20 mouse cellular contexts compared by ENCODE assay signal in genomic region chr5:35762850-35763249, GRCm38 (mm10). TPM values are rescaled to one million over a fixed set of nuclear protein-coding genes. Genes with fewer than 3 reads are reported as not detected.
DNase-seq lines count a peak whose midpoint lies in the region; ATAC-seq and TF ChIP-seq lines count a peak whose summit lies in the region.
"Had no signal": no experiment of that assay in that cellular context is flagged by ENCODE, and none has a peak within 500 bp of the region (broad histone marks: within the 10 kb centered on the region; RNA-seq: fewer than 3 reads in every experiment).

No protein-coding gene starts in this region.

- intact Hi-C loops in heart, postnatal 10 days (cut with DNase I), result no loop called here
- intact Hi-C loops in heart, postnatal 25 days (cut with DNase I), result no loop called here

- H3K4me2 ChIP-seq in heart, embryonic 15.5 days, result no peak overlapping the region
- H3K4me2 ChIP-seq in liver, embryonic 11.5 days, result no peak overlapping the region
- H3K4me2 ChIP-seq: embryonic facial prominence, embryonic 12.5 days; midbrain, embryonic 13.5 days had no signal

- no peak overlapping the region for H3K4me3 ChIP-seq in heart, embryonic 15.5 days
- no peak overlapping the region for H3K4me3 ChIP-seq in liver, adult 2 months (ENCODE audit: insufficient read depth, low read depth, low read length)
- no peak overlapping the region for H3K4me3 ChIP-seq in liver, embryonic 11.5 days (ENCODE audit: low read depth, low read length)
- H3K4me3 ChIP-seq: embryonic facial prominence, embryonic 12.5 days; midbrain, embryonic 13.5 days had no signal

- DNase-seq in heart, adult 11 months, result peak; percentile 89
- DNase-seq in heart, postnatal 10 days, result no peak
- no peak for DNase-seq in heart, postnatal 25 days (ENCODE audit: low spot score)
- no peak for DNase-seq in liver, adult 2 months (ENCODE audit: extremely low read depth, low read depth, low spot score)
- DNase-seq in liver, embryonic 11.5 days (ENCODE audit: low spot score), result no peak
- DNase-seq in testis, postnatal 14 days (ENCODE audit: low spot score), result no peak
- DNase-seq: cerebellum, adult 9-11 months; embryo, embryonic 11 days; kidney, adult 8-10 months; lung, adult 2 months had no signal

- peak overlapping the region; percentile 59; the same call in 1 of the 2 replicates for H3K27ac ChIP-seq in heart, embryonic 15.5 days
- peak overlapping the region; percentile 64 for H3K27ac ChIP-seq in liver, adult 2 months (replicated peaks; ENCODE audit: insufficient read depth, low read depth, low read length)
- H3K27ac ChIP-seq in liver, embryonic 11.5 days (ENCODE audit: low read depth, low read length), result no peak overlapping the region
- H3K27ac ChIP-seq: embryonic facial prominence, embryonic 12.5 days; liver, embryonic 14.5 days; macrophage; midbrain, embryonic 13.5 days had no signal

- H3K27me3 ChIP-seq in heart, embryonic 15.5 days, result peaks cover 47% of the 10 kb centered on the region
- H3K27me3 ChIP-seq in liver, adult 2 months (ENCODE audit: control insufficient read depth, insufficient read depth, low read length), result no peaks in the 10 kb centered on the region
- H3K27me3 ChIP-seq in liver, embryonic 11.5 days (replicated peaks; ENCODE audit: control insufficient read depth, insufficient read depth, low read length), result peaks cover 44% of the 10 kb centered on the region

- peaks cover 55% of the 10 kb centered on the region for H3K4me1 ChIP-seq in heart, embryonic 15.5 days (replicated peaks)
- 0 out of 2 replicates have a peak, but pooled peaks cover 2% of the 10 kb centered on the region for H3K4me1 ChIP-seq in liver, adult 2 months (ENCODE audit: control insufficient read depth, insufficient read depth, low read length)
- H3K4me1 ChIP-seq in liver, embryonic 11.5 days (replicated peaks; ENCODE audit: control insufficient read depth, insufficient read depth, low read length), result no peaks in the 10 kb centered on the region

- no peaks in the 10 kb centered on the region for H3K9me3 ChIP-seq in heart, embryonic 15.5 days (replicated peaks)
- no peaks in the 10 kb centered on the region for H3K9me3 ChIP-seq in liver, embryonic 11.5 days (ENCODE audit: control insufficient read depth, low read length)
- H3K9me3 ChIP-seq: embryonic facial prominence, embryonic 12.5 days; midbrain, embryonic 13.5 days had no signal

- no peak overlapping the region for H3K9ac ChIP-seq in heart, embryonic 15.5 days
- no peak overlapping the region for H3K9ac ChIP-seq in liver, adult 2 months (ENCODE audit: low read depth, low read length)
- no peak overlapping the region for H3K9ac ChIP-seq in liver, embryonic 11.5 days (ENCODE audit: low read depth, low read length)
- H3K9ac ChIP-seq: embryonic facial prominence, embryonic 12.5 days; liver, embryonic 14.5 days; midbrain, embryonic 13.5 days had no signal

- no peaks in the 10 kb centered on the region for H3K79me2 ChIP-seq in liver, adult 2 months (ENCODE audit: control insufficient read depth, insufficient read depth, low read length)

- ATAC-seq in heart, embryonic 15.5 days (replicated peaks; ENCODE audit: insufficient number of reproducible peaks, insufficient read depth, low FRiP score, low read depth), result no peak
- no peak for ATAC-seq in liver, embryonic 11.5 days (replicated peaks; ENCODE audit: low FRiP score)
- ATAC-seq: forebrain, embryonic 14.5 days; intestine, embryonic 16.5 days; midbrain, embryonic 13.5 days; Patski had no signal

- TF ChIP-seq CTCF in liver, adult 2 months (IDR thresholded peaks at IDR 0.05; ENCODE audit: low read depth, low read length), result no peak

- 76% methylated on average over 10 of the region's 10 CpGs for WGBS in heart, embryonic 15.5 days
- 71% methylated on average over 10 of the region's 10 CpGs for WGBS in liver, adult 2 months
- 78% methylated on average over 10 of the region's 10 CpGs for WGBS in liver, embryonic 11.5 days

- TF ChIP-seq POLR2A in liver, adult 2 months (IDR thresholded peaks at IDR 0.05; ENCODE audit: extremely low read depth, insufficient read depth, low read length), result no peak

- no peaks in the 10 kb centered on the region for H3K36me3 ChIP-seq in heart, embryonic 15.5 days
- H3K36me3 ChIP-seq in liver, adult 2 months (ENCODE audit: control insufficient read depth, insufficient read depth, low read length), result no peaks in the 10 kb centered on the region
- no peaks in the 10 kb centered on the region for H3K36me3 ChIP-seq in liver, embryonic 11.5 days (ENCODE audit: control insufficient read depth, insufficient read depth, low read length)
- H3K36me3 ChIP-seq: embryonic facial prominence, embryonic 12.5 days; midbrain, embryonic 13.5 days had no signal

RNA-seq across cellular contexts. Expression of gene Ablim2, which starts 5.2 kb away (rescaled TPM):
- total RNA-seq in heart, postnatal 10 days (2021), result 10 to 100 TPM in 1 of 2 experiments, 1 to 10 TPM in 1; 9.9 to 12.6 TPM
- 4.3 and 5.3 TPM in 2 replicates for polyA plus RNA-seq in heart, embryonic 15.5 days (2015; fragmentation: Nextera tagmentation; extraction: Ambion mirVana)
- 10 to 100 TPM; 14.9 to 16.0 TPM for total RNA-seq in heart, postnatal 25 days (2021)
- total RNA-seq in liver, adult 2 months (2014; rRNA removed), result 1.9 and 2.3 TPM in 2 replicates
- 3.5 and 5.9 TPM in 2 replicates for polyA plus RNA-seq in liver, adult 2 months (2012; rRNA removed)
- polyA plus RNA-seq in liver, embryonic 11.5 days (2014; fragmentation: Nextera tagmentation; extraction: Ambion mirVana), result 0.18 and 0.29 TPM in 2 replicates
- total RNA-seq: MEL had no signal

RNA-seq across cellular contexts. Expression of gene Sh3tc1, which starts 23.1 kb away (rescaled TPM):
- total RNA-seq in heart, postnatal 10 days (2021), result 10 to 100 TPM; 14.7 to 17.4 TPM
- polyA plus RNA-seq in heart, embryonic 15.5 days (2015; fragmentation: Nextera tagmentation; extraction: Ambion mirVana), result 8.6 and 10.9 TPM in 2 replicates
- 10 to 100 TPM in 1 of 2 experiments, 1 to 10 TPM in 1; 9.7 to 10.5 TPM for total RNA-seq in heart, postnatal 25 days (2021)
- total RNA-seq in liver, adult 2 months (2014; rRNA removed), result 4.8 and 5.2 TPM in 2 replicates
- polyA plus RNA-seq in liver, adult 2 months (2012; rRNA removed), result 2.1 and 3.0 TPM in 2 replicates
- 4.0 and 4.3 TPM in 2 replicates for polyA plus RNA-seq in liver, embryonic 11.5 days (2014; fragmentation: Nextera tagmentation; extraction: Ambion mirVana)
- total RNA-seq: megakaryocyte-erythroid progenitor cell, adult 5-6 weeks; MEL had no signal
